Mouse (Mus musculus) lung, postnatal 0 days (tissue): Measurements from ENCODE around the gene Dvl3. TPM values are rescaled to one million over a fixed set of nuclear protein-coding genes. Genes with fewer than 3 reads are reported as not detected.

Experiments
- ATAC-seq: fragments of 200-750 bp; cut with Nextera tagmentation; 2 replicates; pipeline ENCODE4 v1.8.0; 2017; ENCODE audit warnings: moderate library complexity
- DNase-seq: peaks from one replicate; pipeline ENCODE4 v3.0.0-alpha.2; 2016; ENCODE audit warnings: low spot score
- H3K27ac ChIP-seq: fragments of 300-500 bp; sonication (generic); 2 replicates; pipeline ENCODE4 v1.5.1; 2014; ENCODE audit warnings: antibody characterized with exemption, mild to moderate bottlenecking, low read length, mixed read lengths
- H3K27me3 ChIP-seq: fragments of 300-500 bp; sonication (generic); replicated peaks from 2 replicates; pipeline ENCODE4 v1.6.1; 2014; ENCODE audit warnings: low read length, mixed read lengths; ENCODE audit not compliant: insufficient read depth
- H3K36me3 ChIP-seq: fragments of 300-500 bp; sonication (generic); 2 replicates; pipeline ENCODE4 v1.6.1; 2014; ENCODE audit warnings: low read length, mixed read lengths; ENCODE audit not compliant: insufficient read depth
- H3K4me1 ChIP-seq: fragments of 300-500 bp; sonication (generic); 2 replicates; pipeline ENCODE4 v1.6.1; 2014; ENCODE audit warnings: antibody characterized with exemption, low read depth, low read length, mixed read lengths; ENCODE audit not compliant: insufficient read depth
- H3K4me2 ChIP-seq: fragments of 300-500 bp; sonication (generic); replicated peaks from 2 replicates; pipeline ENCODE4 v1.6.1; 2014; ENCODE audit warnings: low read depth, mild to moderate bottlenecking, low read length, moderate library complexity, mixed read lengths
- H3K4me3 ChIP-seq: fragments of 300-500 bp; sonication (generic); 2 replicates; pipeline ENCODE4 v1.5.1; 2014; ENCODE audit warnings: low read depth, low read length
- H3K9ac ChIP-seq: fragments of 300-500 bp; sonication (generic); replicated peaks from 2 replicates; pipeline ENCODE4 v1.6.1; 2014; ENCODE audit warnings: low read depth, mild to moderate bottlenecking
- H3K9me3 ChIP-seq: fragments of 300-500 bp; sonication (generic); 2 replicates; pipeline ENCODE4 v1.6.1; 2016; ENCODE audit warnings: low read length, mixed read lengths
- CTCF ChIP-seq: IDR thresholded peaks from 2 replicates; pipeline ENCODE4 v1.5.1; 2016; ENCODE audit warnings: antibody characterized with exemption, mild to moderate bottlenecking
- EP300 ChIP-seq: IDR thresholded peaks from 2 replicates; pipeline ENCODE4 v1.6.1; 2016; ENCODE audit warnings: antibody characterized with exemption, mild to moderate bottlenecking, control low read depth
- WGBS: fragments of 180-500 bp; shearing (Covaris S2); extraction: QIAGEN DNeasy Blood & Tissue Kit; methylation state at CpG from one replicate; pipeline ENCODE4 v1.1.7; 2014; 5-methylcytosine and 5-hydroxymethylcytosine counted together
- polyA plus RNA-seq: library from polyadenylated mRNA; unstranded; fragments of >200 nt; fragmentation: Nextera tagmentation; extraction: Ambion mirVana; gene quantifications from 2 replicates; pipeline ENCODE4 v1.2.1, GENCODE M21; 2015

Dvl3 gene
- polyA plus RNA-seq, result 10.3 and 10.5 TPM in 2 replicates

GRCm38 (mm10) chr16:20516726-20517201, at the start of gene Dvl3:
Gene Dvl3 (plus strand): TSS chr16:20516982.
- H3K9me3 ChIP-seq, result no peaks in the 10 kb centered on the region
- peak within 1 kb of the TSS; percentile 96 for H3K9ac ChIP-seq
- TF ChIP-seq CTCF (peak; percentile 66), EP300 (no peak)
- H3K27ac ChIP-seq, result peak within 1 kb of the TSS; percentile 93
- ATAC-seq (peak; percentile 98), DNase-seq (peak; percentile 97)
- WGBS, result under 1% methylated on average over 32 of the region's 55 CpGs
- H3K36me3 ChIP-seq, result 0 out of 2 replicates have a peak, but pooled peaks cover 7% of the 10 kb centered on the region
- no peaks in the 10 kb centered on the region for H3K27me3 ChIP-seq
- peak within 1 kb of the TSS; percentile 97 for H3K4me3 ChIP-seq
- peaks cover 6% of the 10 kb centered on the region; the same call in 1 of the 2 replicates for H3K4me1 ChIP-seq
- peak within 1 kb of the TSS; percentile 86 for H3K4me2 ChIP-seq

GRCm38 (mm10) chr16:20470981-20471380, 45.8 kb upstream of the Dvl3 start:
- Histone ChIP-seq H3K27ac (no peak overlapping the region), H3K4me3 (no peak overlapping the region), H3K9me3 (no peaks in the 10 kb centered on the region), H3K27me3 (no peaks in the 10 kb centered on the region), H3K9ac (no peak overlapping the region), H3K36me3 (no peaks in the 10 kb centered on the region), H3K4me2 (no peak overlapping the region), H3K4me1 (no peaks in the 10 kb centered on the region)
- ATAC-seq, result no peak
- DNase-seq, result no peak
- TF ChIP-seq EP300 (no peak), CTCF (no peak)
- WGBS, result 80% methylated on average over 2 of the region's 2 CpGs

GRCm38 (mm10) chr16:20471686-20472085, 45.1 kb upstream of the Dvl3 start:
- Histone ChIP-seq H3K4me3 (no peak overlapping the region), H3K36me3 (no peaks in the 10 kb centered on the region)
- no peak for TF ChIP-seq CTCF

GRCm38 (mm10) chr16:20473748-20474147, 43.0 kb upstream of the Dvl3 start:
- DNase-seq (no peak), ATAC-seq (no peak)
- Histone ChIP-seq H3K27me3 (no peaks in the 10 kb centered on the region), H3K9me3 (no peaks in the 10 kb centered on the region), H3K9ac (no peak overlapping the region), H3K36me3 (no peaks in the 10 kb centered on the region), H3K4me3 (no peak overlapping the region), H3K4me2 (no peak overlapping the region), H3K4me1 (no peaks in the 10 kb centered on the region), H3K27ac (no peak overlapping the region)
- TF ChIP-seq CTCF (no peak), EP300 (no peak)
- 86% methylated on average over 1 of the region's 1 CpGs for WGBS

More at GRCm38 (mm10) chr16:20471686-20472085, 45.1 kb upstream of the Dvl3 start:
- Histone ChIP-seq H3K9me3 (no peaks in the 10 kb centered on the region), H3K4me1 (no peaks in the 10 kb centered on the region), H3K9ac (no peak overlapping the region), H3K27me3 (no peaks in the 10 kb centered on the region), H3K27ac (no peak overlapping the region), H3K4me2 (no peak overlapping the region)
- DNase-seq (no peak), ATAC-seq (no peak)
- WGBS, result 73% methylated on average over 1 of the region's 1 CpGs

GRCm38 (mm10) chr16:20474211-20474610, 42.6 kb upstream of the Dvl3 start:
- Histone ChIP-seq H3K36me3 (no peaks in the 10 kb centered on the region), H3K4me3 (no peak overlapping the region), H3K4me2 (no peak overlapping the region), H3K9ac (no peak overlapping the region), H3K9me3 (no peaks in the 10 kb centered on the region), H3K27ac (no peak overlapping the region), H3K27me3 (no peaks in the 10 kb centered on the region), H3K4me1 (no peaks in the 10 kb centered on the region)
- ATAC-seq, result no peak
- no peak for DNase-seq
- 73% methylated on average over 8 of the region's 8 CpGs for WGBS
- no peak for TF ChIP-seq CTCF
- TF ChIP-seq EP300, result no peak

DNA sequence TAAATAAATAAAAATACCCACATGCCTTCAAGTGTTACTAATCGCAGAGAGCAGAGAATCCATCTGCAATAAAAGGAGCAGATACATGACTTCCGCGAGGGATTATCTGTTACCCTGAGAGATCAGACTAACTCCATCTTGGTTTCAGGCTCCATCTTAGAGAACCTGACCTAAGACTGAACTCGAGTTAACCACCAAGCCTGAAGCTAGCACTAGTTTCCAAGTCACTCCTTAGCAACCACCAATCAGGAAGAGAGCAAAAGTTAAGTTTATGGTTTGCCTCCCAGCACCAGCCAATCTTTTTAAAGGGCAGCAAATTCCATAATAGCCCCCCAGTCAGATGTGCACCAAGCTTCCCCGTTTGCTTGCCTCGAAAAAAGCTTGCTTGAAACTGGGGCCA, 42.0 kb upstream of the Dvl3 start:
- ATAC-seq (no peak), DNase-seq (no peak)
- Histone ChIP-seq H3K27me3 (no peaks in the 10 kb centered on the region), H3K4me3 (no peak overlapping the region), H3K36me3 (no peaks in the 10 kb centered on the region), H3K9me3 (no peaks in the 10 kb centered on the region), H3K4me1 (no peaks in the 10 kb centered on the region), H3K9ac (no peak overlapping the region), H3K4me2 (no peak overlapping the region), H3K27ac (no peak overlapping the region)
- WGBS, result 71% methylated on average over 6 of the region's 6 CpGs
- TF ChIP-seq CTCF, result no peak
- no peak for TF ChIP-seq EP300

DNA sequence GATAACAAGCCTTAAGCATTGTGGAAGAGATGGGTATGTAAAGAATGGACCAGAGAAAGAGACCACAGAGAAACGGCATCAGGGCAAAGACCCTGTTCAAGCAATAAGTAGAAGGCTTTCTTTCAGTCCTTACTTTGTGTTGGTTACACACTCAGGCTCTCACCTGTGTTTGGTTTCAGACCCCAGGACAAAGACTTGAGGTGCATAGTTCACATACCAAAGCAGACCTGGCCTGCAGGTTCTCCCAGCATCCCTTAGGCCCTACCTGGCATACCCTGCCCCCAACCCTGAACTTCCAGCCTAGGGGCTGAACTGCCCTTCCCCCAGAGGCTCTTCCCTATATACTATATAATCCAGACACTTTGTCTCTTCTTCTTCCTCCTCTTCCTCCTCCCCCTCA, 41.4 kb upstream of the Dvl3 start:
- no peak for TF ChIP-seq EP300
- no peak for TF ChIP-seq CTCF
- no peaks in the 10 kb centered on the region for H3K9me3 ChIP-seq
- H3K4me2 ChIP-seq, result no peak overlapping the region
- WGBS, result 45% methylated on average over 1 of the region's 1 CpGs
- DNase-seq (peak; percentile 33), ATAC-seq (peak; percentile 34; the same call in 1 of the 2 replicates)
- no peak overlapping the region for H3K4me3 ChIP-seq
- H3K27ac ChIP-seq, result no peak overlapping the region
- no peaks in the 10 kb centered on the region for H3K27me3 ChIP-seq
- no peak overlapping the region for H3K9ac ChIP-seq
- no peaks in the 10 kb centered on the region for H3K4me1 ChIP-seq
- no peaks in the 10 kb centered on the region for H3K36me3 ChIP-seq
